Mouse (Mus musculus) layer of hippocampus, postnatal 25 days (tissue): ENCODE data around the gene Slco1a5. TPM values are rescaled to one million over a fixed set of nuclear protein-coding genes. Genes with fewer than 3 reads are reported as not detected.
"Not testable (repeated sequence)": the region's sequence is repeated elsewhere in the genome, so short reads cannot be mapped to it uniquely, and the experiment has no call there.

Experiments used
- DNase-seq, 2 experiments: peaks; one replicate each; pipeline ENCODE4 v3.0.0; 2022; ENCODE audit warnings: mixed read lengths in 2 of 2, low spot score in 1 of 2; ENCODE audit errors: extremely low spot score in 1 of 2
- total RNA-seq, 2 experiments: library from RNA; stranded (reverse); gene quantifications; 2 replicates each; pipeline ENCODE4 v1.2.3; 2021

The Slco1a5 gene
- total RNA-seq, result not detected

DNA sequence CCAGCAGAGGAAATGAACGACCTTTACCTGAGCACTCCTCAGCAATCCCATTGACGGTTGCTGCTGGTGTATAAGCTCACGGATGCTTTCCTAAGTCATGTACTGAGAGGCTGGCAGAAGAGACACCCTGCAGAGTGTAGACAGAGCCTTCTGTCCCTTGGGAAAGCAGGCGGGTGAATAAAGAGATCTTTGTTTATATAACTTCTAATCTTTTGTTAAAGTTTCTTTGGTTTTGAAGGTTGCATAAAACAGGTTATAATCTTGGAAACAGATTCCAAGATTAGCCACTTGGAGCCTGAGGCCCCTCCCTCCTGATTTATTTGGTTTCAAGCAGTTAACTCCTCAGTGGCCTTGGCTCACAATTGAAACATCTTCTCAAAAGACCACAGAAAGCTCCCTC lies at the start of gene Slco1a5:
Gene Slco1a5 (minus strand): TSS at position 101 of the 400 bp plus-strand sequence.
- no peak for DNase-seq

GRCm38 (mm10) chr6:142369568-142369967 lies 46.8 kb upstream of the Slco1a5 start:
- DNase-seq, result no peak

- no peak for DNase-seq
Measured at GRCm38 (mm10) chr6:142367565-142367964, 44.8 kb upstream of the Slco1a5 start.

GRCm38 (mm10) chr6:142366473-142367018 lies 43.8 kb upstream of the Slco1a5 start:
- no peak for DNase-seq

GRCm38 (mm10) chr6:142365742-142366472 lies 43.1 kb upstream of the Slco1a5 start:
- DNase-seq, result no peak

- DNase-seq, result no peak
Measured at GRCm38 (mm10) chr6:142363019-142363576, 40.3 kb upstream of the Slco1a5 start.

DNA sequence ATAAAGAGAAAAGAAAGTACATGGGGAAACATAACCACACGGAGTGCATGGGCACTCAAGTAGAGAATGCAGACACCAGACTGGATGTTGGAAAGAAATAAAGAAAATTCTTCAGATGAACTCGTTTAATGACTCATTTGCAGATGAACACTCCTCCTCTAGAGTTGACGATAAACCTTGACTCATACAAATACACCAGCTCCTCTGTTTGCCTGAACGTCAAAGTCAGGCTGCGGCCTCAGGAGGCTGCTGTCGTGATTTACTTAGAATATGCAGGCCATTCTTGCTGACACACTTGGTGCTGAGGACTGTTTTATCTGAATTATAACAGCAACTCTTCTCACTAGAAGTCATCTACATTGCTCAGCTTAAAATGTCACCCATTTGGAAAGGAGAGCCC lies 39.3 kb upstream of the Slco1a5 start:
- DNase-seq, result no peak

DNA sequence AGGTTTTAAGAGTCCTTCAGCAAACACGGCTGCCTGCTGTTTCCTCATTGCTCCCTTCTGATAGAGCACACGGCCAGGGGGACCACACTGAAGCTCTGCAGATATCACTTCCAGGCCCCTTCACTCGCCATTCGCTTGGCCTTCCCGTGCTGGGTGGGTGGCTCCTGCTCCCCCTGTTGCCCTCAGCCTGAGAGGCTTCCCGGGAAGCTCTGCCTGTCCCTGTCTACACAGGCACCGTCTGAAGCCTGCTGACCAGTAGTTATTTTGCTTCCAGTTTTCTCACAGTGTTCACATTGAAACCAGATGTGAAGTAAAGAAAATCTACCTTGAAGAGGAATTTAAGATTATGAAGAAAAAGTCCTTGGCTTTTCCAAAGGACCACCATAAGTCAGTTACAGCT lies 34.3 kb upstream of the Slco1a5 start:
- DNase-seq, result no peak

- not testable (repeated sequence) for DNase-seq
Measured at GRCm38 (mm10) chr6:142352099-142352498, 29.3 kb upstream of the Slco1a5 start.

GRCm38 (mm10) chr6:142347431-142348385 lies 24.9 kb upstream of the Slco1a5 start:
- no peak for DNase-seq

GRCm38 (mm10) chr6:142346181-142347110 lies 23.7 kb upstream of the Slco1a5 start:
- no peak for DNase-seq

- DNase-seq, result peak; percentile 74 to 79
Measured at GRCm38 (mm10) chr6:142345440-142346038, 22.8 kb upstream of the Slco1a5 start, which contains the start of gene Pyroxd1. TSS of gene Pyroxd1 (plus strand) at chr6:142345654.

- DNase-seq, result peak; percentile 28 to 60
Measured at GRCm38 (mm10) chr6:142343561-142343960, 20.8 kb upstream of the Slco1a5 start.

DNA sequence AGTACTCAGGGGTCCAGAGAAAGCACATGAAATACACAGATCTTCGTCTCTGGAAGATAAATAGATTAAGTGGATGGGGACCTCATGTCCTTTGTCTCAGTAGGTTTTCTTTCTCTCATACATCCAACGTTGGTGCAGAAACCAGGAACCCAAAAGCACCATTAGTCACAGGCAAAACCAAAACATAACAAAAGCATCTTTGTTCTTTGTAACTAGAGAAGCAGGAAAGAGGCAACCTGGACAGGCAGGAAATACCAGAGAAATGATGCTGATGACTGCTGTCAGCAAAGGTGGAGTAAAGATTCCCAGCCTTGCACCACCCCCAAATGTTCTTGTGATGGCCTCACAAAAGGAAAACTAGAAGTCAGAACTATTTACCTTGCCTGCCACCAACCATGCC lies 16.8 kb upstream of the Slco1a5 start:
- no peak for DNase-seq

DNA sequence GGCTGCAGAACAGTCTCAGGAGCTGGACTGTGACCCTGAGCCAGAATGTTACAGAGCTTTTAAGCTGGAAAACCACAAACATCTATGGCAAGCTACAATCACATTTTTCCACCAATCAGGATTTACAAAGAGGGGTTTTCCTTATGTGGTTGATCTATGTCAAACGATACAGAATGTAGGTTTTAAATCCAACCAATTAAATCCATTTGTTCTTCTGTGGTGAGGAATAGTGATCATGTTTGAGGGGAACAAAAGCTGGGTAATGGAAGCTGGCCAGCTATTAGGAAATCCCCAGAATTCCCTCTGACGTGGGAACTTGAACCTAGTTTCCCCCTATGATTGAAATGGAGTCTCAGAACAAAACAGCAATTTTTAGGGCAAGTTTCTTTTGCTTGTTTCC lies 16.2 kb upstream of the Slco1a5 start:
- DNase-seq, result no peak

GRCm38 (mm10) chr6:142329201-142329600 lies 6.4 kb upstream of the Slco1a5 start:
- DNase-seq, result no peak

DNA sequence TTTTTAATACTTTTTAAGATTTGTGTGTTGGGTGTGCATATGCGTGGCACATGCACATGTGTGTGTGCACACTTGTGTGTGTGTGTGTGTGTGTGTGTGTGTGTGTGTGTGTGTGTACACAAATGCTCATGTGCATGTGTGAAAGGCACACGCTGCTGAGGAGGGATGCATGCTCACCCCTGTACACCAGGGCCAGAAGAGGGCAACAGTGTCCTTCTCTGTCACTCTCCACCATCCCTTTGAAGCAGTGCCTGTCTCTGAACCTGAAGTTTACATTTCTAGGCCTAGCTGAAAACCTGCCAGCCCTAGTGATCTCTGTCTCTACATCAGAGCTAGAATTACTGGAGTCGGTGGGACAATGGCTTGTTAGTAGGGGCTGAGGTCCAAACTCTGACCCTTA lies 3.8 kb upstream of the Slco1a5 start:
- no peak for DNase-seq

DNA sequence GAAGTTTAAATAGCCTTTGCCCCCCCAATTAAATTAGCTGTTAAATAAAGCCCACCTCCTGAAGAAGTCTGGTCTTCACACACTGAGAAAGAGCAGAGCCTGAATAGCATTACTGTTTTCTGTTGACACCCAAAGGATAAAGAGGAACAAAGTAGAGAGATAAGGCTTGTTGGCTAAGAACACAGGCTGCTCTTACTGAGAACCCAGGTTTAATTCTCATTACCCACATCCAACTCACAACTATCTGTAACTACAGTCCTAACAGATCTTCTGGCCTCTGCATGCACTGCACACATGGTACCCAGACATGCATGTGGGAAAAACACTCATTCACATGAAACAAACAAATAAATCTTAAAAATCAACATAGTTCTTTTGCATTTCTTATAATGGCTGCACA lies 5.7 kb downstream of the Slco1a5 start:
- DNase-seq, result no peak

DNA sequence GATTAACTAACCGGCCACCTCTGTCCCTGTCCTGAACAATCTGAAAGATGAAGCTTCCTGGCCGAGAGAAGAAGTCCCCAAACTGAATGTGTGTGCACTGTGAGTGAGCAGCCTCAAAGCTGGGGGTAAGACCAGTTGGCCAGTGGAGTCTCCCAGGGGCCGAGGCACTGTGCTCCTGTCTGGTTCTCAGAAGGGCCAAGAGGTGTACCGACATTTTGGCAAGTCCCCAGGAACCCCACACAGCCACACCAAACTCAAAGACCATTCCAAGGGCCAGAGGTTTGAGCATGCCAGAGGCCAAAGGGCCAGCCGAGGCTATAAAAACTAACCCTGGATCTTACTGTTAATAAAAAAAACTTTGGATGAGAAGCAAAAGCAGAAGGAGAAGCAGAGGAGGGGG lies 8.5 kb downstream of the Slco1a5 start:
- no peak for DNase-seq
